Mouse (Mus musculus) MEL (cell line): Measurements from ENCODE around the gene Gm9049. TPM values are rescaled to one million over a fixed set of nuclear protein-coding genes. Genes with fewer than 3 reads are reported as not detected.
"Not testable (repeated sequence)": the region's sequence is repeated elsewhere in the genome, so short reads cannot be mapped to it uniquely, and the experiment has no call there.

Source experiments
- DNase-seq: peaks from one replicate; pipeline ENCODE4 v3.0.0; 2011; ENCODE audit warnings: low read depth, low spot score
- H3K27ac ChIP-seq: 2 replicates; pipeline ENCODE4 v1.5.1; 2012; ENCODE audit warnings: low read depth, mild to moderate bottlenecking, control low read depth, low read length, moderate library complexity; ENCODE audit not compliant: control insufficient read depth
- H3K27me3 ChIP-seq, 2 experiments: fragments of 150-350 bp in 1 of 2; sonication (generic) in 1 of 2; 2 replicates each; pipeline ENCODE4 v1.6.1; 2012; ENCODE audit warnings: low read length in 2 of 2, mild to moderate bottlenecking in 2 of 2, improper control_type of control experiment in 1 of 2, moderate library complexity in 1 of 2; ENCODE audit not compliant: insufficient read depth in 2 of 2, control insufficient read depth in 1 of 2
- H3K36me3 ChIP-seq, 2 experiments: 2 replicates each; pipeline ENCODE4 v1.6.1; 2012 to 2014; ENCODE audit warnings: low read length in 2 of 2, improper control_type of control experiment in 1 of 2, inconsistent platforms in 1 of 2, mild to moderate bottlenecking in 1 of 2; ENCODE audit not compliant: insufficient read depth in 2 of 2, control insufficient read depth in 1 of 2
- H3K4me1 ChIP-seq, 2 experiments: fragments of 150-350 bp in 1 of 2; sonication (generic) in 1 of 2; 2 replicates each; pipeline ENCODE4 v1.6.1; 2012; ENCODE audit warnings: low read length in 2 of 2, improper control_type of control experiment in 1 of 2, mild to moderate bottlenecking in 1 of 2; ENCODE audit not compliant: insufficient read depth in 2 of 2, control insufficient read depth in 1 of 2
- H3K4me3 ChIP-seq, 2 experiments: fragments of 150-350 bp in 1 of 2; sonication (generic) in 1 of 2; 2 replicates each; pipeline ENCODE4 v1.5.1; 2012; ENCODE audit warnings: low read depth in 2 of 2, low read length in 2 of 2, mild to moderate bottlenecking in 2 of 2, moderate library complexity in 2 of 2, control low read depth in 1 of 2, improper control_type of control experiment in 1 of 2; ENCODE audit not compliant: control insufficient read depth in 1 of 2, insufficient read depth in 1 of 2
- H3K79me2 ChIP-seq: 2 replicates; pipeline ENCODE4 v1.6.1; 2012; ENCODE audit warnings: mild to moderate bottlenecking, low read length, moderate library complexity; ENCODE audit not compliant: control insufficient read depth, poor library complexity, insufficient read depth
- H3K9ac ChIP-seq: 2 replicates; pipeline ENCODE4 v1.6.1; 2012; ENCODE audit warnings: low read depth, mild to moderate bottlenecking, control low read depth, low read length, moderate library complexity; ENCODE audit not compliant: control insufficient read depth, poor library complexity, severe bottlenecking
- H3K9me3 ChIP-seq: fragments of 150-350 bp; sonication (generic); replicated peaks from 2 replicates; pipeline ENCODE4 v1.6.1; 2012; ENCODE audit warnings: mild to moderate bottlenecking, low read length, improper control_type of control experiment, moderate library complexity; ENCODE audit not compliant: insufficient read depth
- GABPA ChIP-seq: IDR thresholded peaks from 2 replicates; pipeline ENCODE4 v1.6.1; 2012; ENCODE audit warnings: low read depth, mild to moderate bottlenecking, inconsistent platforms, low read length, improper control_type of control experiment, moderate library complexity
- JUND ChIP-seq: IDR thresholded peaks from 2 replicates; pipeline ENCODE4 v1.6.1; 2011; ENCODE audit warnings: low read depth, mild to moderate bottlenecking, improper control_type of control experiment, low read length
- MAFK ChIP-seq: IDR thresholded peaks from 2 replicates; pipeline ENCODE4 v1.6.1; 2011; ENCODE audit warnings: low read depth, mild to moderate bottlenecking, low read length, improper control_type of control experiment, borderline replicate concordance
- MAX ChIP-seq: IDR thresholded peaks from 2 replicates; pipeline ENCODE4 v1.6.1; 2011; ENCODE audit warnings: low read length, improper control_type of control experiment
- MYB ChIP-seq: IDR thresholded peaks from 2 replicates; pipeline ENCODE4 v1.6.1; 2011; ENCODE audit warnings: mild to moderate bottlenecking, low read depth, low read length, improper control_type of control experiment
- POLR2A ChIP-seq, 2 experiments: IDR thresholded peaks; 2 replicates each; pipeline ENCODE4 v1.6.1; 2011 to 2012; ENCODE audit warnings: low read length in 2 of 2, mild to moderate bottlenecking in 2 of 2, control low read depth in 1 of 2, improper control_type of control experiment in 1 of 2, low read depth in 1 of 2, moderate library complexity in 1 of 2; ENCODE audit not compliant: control insufficient read depth in 1 of 2, insufficient read depth in 1 of 2, poor library complexity in 1 of 2
- POLR2AphosphoS5 ChIP-seq: IDR thresholded peaks from 2 replicates; pipeline ENCODE4 v1.6.1; 2012; ENCODE audit warnings: low read depth, borderline replicate concordance, mild to moderate bottlenecking, inconsistent platforms, low read length, moderate library complexity, mixed read lengths
- RAD21 ChIP-seq: IDR thresholded peaks from 2 replicates; pipeline ENCODE4 v1.6.1; 2011; ENCODE audit warnings: mild to moderate bottlenecking, low read depth, low read length, improper control_type of control experiment
- SMC3 ChIP-seq: IDR thresholded peaks from 2 replicates; pipeline ENCODE4 v1.6.1; 2011; ENCODE audit warnings: low read depth, low read length, improper control_type of control experiment
- UBTF ChIP-seq: IDR thresholded peaks from 2 replicates; pipeline ENCODE4 v1.6.1; 2012; ENCODE audit warnings: low read depth, mild to moderate bottlenecking, inconsistent platforms, low read length, improper control_type of control experiment, moderate library complexity, borderline replicate concordance; ENCODE audit not compliant: insufficient read depth
- USF2 ChIP-seq, 2 experiments: IDR thresholded peaks; 2 replicates each; pipeline ENCODE4 v1.6.1; 2011 to 2012; ENCODE audit warnings: improper control_type of control experiment in 2 of 2, low read length in 2 of 2, borderline replicate concordance in 1 of 2, inconsistent platforms in 1 of 2, low read depth in 1 of 2, mild to moderate bottlenecking in 1 of 2; ENCODE audit not compliant: insufficient read depth in 1 of 2
- polyA plus RNA-seq, 2 experiments: library from polyadenylated mRNA; stranded (reverse) in 1 of 2; unstranded in 1 of 2; fragments of >175 nt in 1 of 2; fragments of >200 nt in 1 of 2; gene quantifications; 2 replicates each; pipeline versions ENCODE4 v1.2.1 to v1.2.4; 2012; ENCODE audit warnings: low replicate concordance in 2 of 2, low read depth in 1 of 2; ENCODE audit not compliant: insufficient read length in 2 of 2, insufficient read depth in 1 of 2, missing spikeins in 1 of 2
- total RNA-seq: library from RNA; depleted of rRNA; stranded (reverse); fragments of 300-350 nt; gene quantifications from 2 replicates; pipeline ENCODE4 v1.2.3, GENCODE M21; 2012

Gm9049 gene
- total and polyA plus RNA-seq, 3 experiments = 0.07 to 0.31 TPM; not detected in 1

DNA sequence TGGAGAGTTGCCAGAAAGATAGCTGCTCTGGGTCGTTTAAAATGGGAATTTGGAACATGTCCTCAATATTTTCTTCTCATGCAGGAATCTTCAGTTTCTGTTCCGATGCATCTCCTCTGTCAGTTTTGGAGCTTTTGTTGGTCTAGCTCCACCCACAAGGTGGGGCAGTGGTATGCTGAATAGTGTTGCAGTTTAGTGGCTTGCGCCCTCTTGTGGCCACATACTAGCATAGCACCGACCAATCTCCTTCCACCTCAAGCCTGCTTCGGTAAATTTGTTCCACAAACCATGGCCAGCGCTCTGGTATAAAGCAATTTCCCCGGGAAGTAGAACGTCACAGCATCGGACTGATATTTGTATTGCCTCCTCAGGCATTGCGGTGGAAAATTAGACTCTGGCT, 16.5 kb upstream of the Gm9049 start (continued):
- TF ChIP-seq UBTF = no peak
- TF ChIP-seq, all 39 proteins: peak for 12

DNA sequence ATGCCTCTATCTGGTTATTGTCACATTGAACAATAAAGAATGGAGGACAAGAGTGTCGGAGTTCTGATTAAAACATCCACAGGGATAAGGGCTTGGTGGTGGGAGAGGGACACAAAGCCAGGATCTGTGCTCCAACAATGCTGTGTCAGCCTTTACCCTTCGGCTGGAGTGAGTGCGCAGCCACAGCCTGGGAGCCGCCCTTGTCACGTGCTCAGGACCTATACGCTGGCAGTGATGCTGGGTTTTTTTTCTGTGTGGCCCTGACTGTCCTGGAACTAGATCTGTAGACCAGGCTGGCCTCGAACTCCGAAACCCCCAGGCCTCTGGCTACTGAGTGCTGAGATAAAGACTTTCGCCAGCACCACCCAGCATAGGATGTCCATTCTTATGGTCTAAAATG, 15.6 kb upstream of the Gm9049 start:
- H3K9me3 ChIP-seq = no peaks in the 10 kb centered on the region
- no peak overlapping the region for H3K4me3 ChIP-seq
- H3K4me1 ChIP-seq = no peaks in the 10 kb centered on the region
- H3K27me3 ChIP-seq = no peaks in the 10 kb centered on the region
- H3K79me2 ChIP-seq = no peaks in the 10 kb centered on the region
- no peak overlapping the region for H3K27ac ChIP-seq
- H3K9ac ChIP-seq = no peak overlapping the region
- TF ChIP-seq MYB = no peak
- TF ChIP-seq POLR2A (IDR thresholded peaks at IDR 0.05; ENCODE audit: control insufficient read depth in 1 of 2, insufficient read depth in 1 of 2, low read depth in 1 of 2, low read length in 2 of 2, poor library complexity in 1 of 2) = no peak
- no peak for TF ChIP-seq MAX
- no peak for TF ChIP-seq RAD21
- no peak for TF ChIP-seq USF2 (IDR thresholded peaks at IDR 0.05; ENCODE audit: borderline replicate concordance in 1 of 2, insufficient read depth in 1 of 2, low read depth in 1 of 2, low read length in 2 of 2)
- TF ChIP-seq GABPA = no peak
- TF ChIP-seq MAFK = no peak
- TF ChIP-seq SMC3 = no peak
- TF ChIP-seq JUND = no peak
- no peak for TF ChIP-seq POLR2AphosphoS5
- TF ChIP-seq, all 39 proteins: peak for 0
- no peaks in the 10 kb centered on the region for H3K36me3 ChIP-seq
- DNase-seq = no peak

GRCm38 (mm10) chr10:118348579-118348978, 5.3 kb downstream of the Gm9049 start, which contains the start of gene Gm9048:
TSS of gene Gm9048 (minus strand) at chr10:118348679.
- H3K9me3 ChIP-seq, H3K4me3 ChIP-seq, H3K36me3 ChIP-seq, H3K27ac ChIP-seq, H3K4me1 ChIP-seq, DNase-seq, H3K79me2 ChIP-seq, H3K27me3 ChIP-seq, H3K9ac ChIP-seq: not testable (repeated sequence)

DNA sequence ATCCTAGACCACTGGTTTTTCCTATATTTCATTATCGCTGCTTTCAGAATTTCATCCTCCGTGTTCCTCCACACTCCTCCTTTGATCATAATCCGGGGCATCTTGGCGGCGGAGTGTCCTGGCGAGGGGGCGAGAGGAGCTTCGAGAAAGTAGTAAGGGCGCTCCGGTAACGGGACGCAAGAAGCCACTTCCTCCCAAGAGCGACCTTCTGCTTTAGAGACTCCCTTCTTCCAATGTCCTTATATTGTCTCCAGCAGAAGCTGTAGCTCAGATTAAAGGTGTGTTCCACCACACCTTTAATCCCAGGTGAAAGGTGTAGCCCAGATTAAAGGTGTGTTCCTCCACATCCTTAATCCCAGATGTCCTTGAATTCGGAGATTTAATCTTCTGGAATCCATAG, 10.8 kb downstream of the Gm9049 start, which contains the start of gene Gm9046:
TSS of gene Gm9046 (minus strand) at position 101 of the 400 bp plus-strand sequence.
- H3K4me1 ChIP-seq, DNase-seq: not testable (repeated sequence)

GRCm38 (mm10) chr10:118337731-118338130, 16.2 kb downstream of the Gm9049 start, which contains the start of gene Gm9045:
TSS of gene Gm9045 (minus strand) at chr10:118337831.
- not testable (repeated sequence) for H3K4me3 ChIP-seq, H3K79me2 ChIP-seq, H3K27me3 ChIP-seq, H3K36me3 ChIP-seq, H3K9ac ChIP-seq, H3K27ac ChIP-seq, DNase-seq, H3K4me1 ChIP-seq, H3K9me3 ChIP-seq

More for the DNA sequence above, 10.8 kb downstream of the Gm9049 start, which contains the start of gene Gm9046:
- H3K4me3 ChIP-seq, H3K79me2 ChIP-seq, H3K27ac ChIP-seq, H3K9ac ChIP-seq, H3K27me3 ChIP-seq, H3K9me3 ChIP-seq, H3K36me3 ChIP-seq: not testable (repeated sequence)

GRCm38 (mm10) chr10:118332308-118332707, 21.6 kb downstream of the Gm9049 start, which contains the start of gene Gm9044:
TSS of gene Gm9044 (minus strand) at chr10:118332408.
- H3K4me1 ChIP-seq, H3K27me3 ChIP-seq, H3K9me3 ChIP-seq, H3K79me2 ChIP-seq, H3K36me3 ChIP-seq, H3K27ac ChIP-seq, DNase-seq, H3K9ac ChIP-seq, H3K4me3 ChIP-seq: not testable (repeated sequence)
